Mouse (Mus musculus): ENCODE results near the gene Cox20. TPM values are rescaled to one million over a fixed set of nuclear protein-coding genes. Genes with fewer than 3 reads are reported as not detected.

Gene Cox20
- total and polyA plus RNA-seq, 3 experiments: 9.9 to 26.0 (median 19.1) TPM

GRCm38 (mm10) chr1:178310128-178310527, 8.8 kb upstream of the Cox20 start:
- DNase-seq (ENCODE audit: extremely low read depth): no peak
- H3K36me3 ChIP-seq (replicated peaks in 1 of 2; ENCODE audit: control insufficient read depth in 1 of 2, insufficient read depth in 1 of 2, low read length in 1 of 2): peaks cover 0 to 7% of the 10 kb centered on the region in 2 experiments
- H3K4me2 ChIP-seq (ENCODE audit: insufficient read depth, low read depth, poor library complexity, severe bottlenecking): no peak overlapping the region
- no peak overlapping the region for H3K4me3 ChIP-seq (replicated peaks in 1 of 3; ENCODE audit: low read depth in 2 of 3, low read length in 2 of 3, poor library complexity in 1 of 3)
- H3K9me3 ChIP-seq (replicated peaks; ENCODE audit: low read length): no peaks in the 10 kb centered on the region
- no peaks in the 10 kb centered on the region for H3K27me3 ChIP-seq (replicated peaks)
- H3K27ac ChIP-seq (ENCODE audit: insufficient read depth, low read depth): no peak overlapping the region
- H3K4me1 ChIP-seq (ENCODE audit: control insufficient read depth in 1 of 2, insufficient read depth in 2 of 2): no peaks in the 10 kb centered on the region
- in situ Hi-C loops (cut with MboI; ENCODE audit: low pct_ligation_motif_present, low pct_unique_long_range_greater_than_20kb, low sequenced_read_pairs): no loop called here
- dilution Hi-C loops (cut with MboI; ENCODE audit: extremely low pct_ligation_motif_present, extremely low pct_unique_long_range_greater_than_20kb, low sequenced_read_pairs): no loop called here
- TF ChIP-seq SMC3 (IDR thresholded peaks at IDR 0.05; ENCODE audit: low read depth, low read length): peak; percentile 25
- TF ChIP-seq ZNF384 (IDR thresholded peaks at IDR 0.05; ENCODE audit: low read depth, low read length): no peak
- TF ChIP-seq RAD21 (IDR thresholded peaks at IDR 0.05; ENCODE audit: low read depth, low read length): peak; percentile 26
- peak in 1 of 2 experiments; percentile 34; a peak in 2 of 4 replicates for TF ChIP-seq CTCF (conservative IDR thresholded peaks at IDR 0.05 in 1 of 2, IDR thresholded peaks at IDR 0.05 in 1 of 2; ENCODE audit: low read depth in 2 of 2, low read length in 2 of 2)
- TF ChIP-seq MXI1 (IDR thresholded peaks at IDR 0.05; ENCODE audit: low read depth, low read length): no peak
- TF ChIP-seq EP300 (IDR thresholded peaks at IDR 0.05; ENCODE audit: low read length): no peak
- H3K9ac ChIP-seq (ENCODE audit: insufficient read depth, low read depth): no peak overlapping the region
- H3K79me2 ChIP-seq (replicated peaks; ENCODE audit: control insufficient read depth, extremely low read depth, insufficient read depth, poor library complexity, severe bottlenecking): no peaks in the 10 kb centered on the region

- no peaks in the 10 kb centered on the region for H3K27me3 ChIP-seq (replicated peaks)
- peaks cover 0 to 9% of the 10 kb centered on the region in 2 experiments for H3K36me3 ChIP-seq (replicated peaks in 1 of 2; ENCODE audit: control insufficient read depth in 1 of 2, insufficient read depth in 1 of 2, low read length in 1 of 2)
- no peak overlapping the region for H3K4me2 ChIP-seq (ENCODE audit: insufficient read depth, low read depth, poor library complexity, severe bottlenecking)
- no peak overlapping the region for H3K9ac ChIP-seq (ENCODE audit: insufficient read depth, low read depth)
- dilution Hi-C loops (cut with MboI; ENCODE audit: extremely low pct_ligation_motif_present, extremely low pct_unique_long_range_greater_than_20kb, low sequenced_read_pairs): no loop called here
- no peaks in the 10 kb centered on the region for H3K79me2 ChIP-seq (replicated peaks; ENCODE audit: control insufficient read depth, extremely low read depth, insufficient read depth, poor library complexity, severe bottlenecking)
- peaks cover 0 to 8% of the 10 kb centered on the region in 2 experiments; a peak in 1 of 4 replicates for H3K4me1 ChIP-seq (ENCODE audit: control insufficient read depth in 1 of 2, insufficient read depth in 2 of 2)
- no peak for DNase-seq (ENCODE audit: extremely low read depth)
- no peaks in the 10 kb centered on the region for H3K9me3 ChIP-seq (replicated peaks; ENCODE audit: low read length)
- TF ChIP-seq MAFK (IDR thresholded peaks at IDR 0.05; ENCODE audit: insufficient replicate concordance, low read length) (peak; percentile 66; the same call in 1 of the 2 replicates), ELF1 (IDR thresholded peaks at IDR 0.05; ENCODE audit: low read depth, low read length) (no peak)
- H3K27ac ChIP-seq (ENCODE audit: insufficient read depth, low read depth): no peak overlapping the region
- in situ Hi-C loops (cut with MboI; ENCODE audit: low pct_ligation_motif_present, low pct_unique_long_range_greater_than_20kb, low sequenced_read_pairs): no loop called here
- H3K4me3 ChIP-seq (replicated peaks in 1 of 3; ENCODE audit: low read depth in 2 of 3, low read length in 2 of 3, poor library complexity in 1 of 3): no peak overlapping the region
These were observed 5.8 kb upstream of the Cox20 start for GRCm38 (mm10) chr1:178313039-178313597.

GRCm38 (mm10) chr1:178314236-178314635, 4.7 kb upstream of the Cox20 start:
- H3K27me3 ChIP-seq (replicated peaks): no peaks in the 10 kb centered on the region
- H3K4me2 ChIP-seq (ENCODE audit: insufficient read depth, low read depth, poor library complexity, severe bottlenecking): no peak overlapping the region
- H3K79me2 ChIP-seq (replicated peaks; ENCODE audit: control insufficient read depth, extremely low read depth, insufficient read depth, poor library complexity, severe bottlenecking): no peaks in the 10 kb centered on the region
- peaks cover 0 to 8% of the 10 kb centered on the region in 2 experiments; a peak in 1 of 4 replicates for H3K4me1 ChIP-seq (ENCODE audit: control insufficient read depth in 1 of 2, insufficient read depth in 2 of 2)
- TF ChIP-seq ETS1 (conservative IDR thresholded peaks at IDR 0.05; ENCODE audit: low read depth, low read length) (no peak), ZNF384 (IDR thresholded peaks at IDR 0.05; ENCODE audit: low read depth, low read length) (no peak), ZC3H11A (IDR thresholded peaks at IDR 0.05; ENCODE audit: low read depth, low read length) (no peak), IRF4 (IDR thresholded peaks at IDR 0.05; ENCODE audit: low read depth, low read length) (no peak), NELFE (IDR thresholded peaks at IDR 0.05; ENCODE audit: low read depth, low read length) (no peak), EP300 (IDR thresholded peaks at IDR 0.05; ENCODE audit: low read length) (no peak), POLR2AphosphoS2 (IDR thresholded peaks at IDR 0.05; ENCODE audit: low read depth, low read length) (no peak), POLR2A (IDR thresholded peaks at IDR 0.05; ENCODE audit: low read depth, low read length) (no peak), MXI1 (IDR thresholded peaks at IDR 0.05; ENCODE audit: low read depth, low read length) (no peak), GABPA (IDR thresholded peaks at IDR 0.05; ENCODE audit: insufficient replicate concordance, low read depth, low read length) (no peak)
- H3K4me3 ChIP-seq (replicated peaks in 1 of 3; ENCODE audit: low read depth in 2 of 3, low read length in 2 of 3, poor library complexity in 1 of 3): no peak overlapping the region
- no peak overlapping the region for H3K9ac ChIP-seq (ENCODE audit: insufficient read depth, low read depth)
- no peaks in the 10 kb centered on the region for H3K9me3 ChIP-seq (replicated peaks; ENCODE audit: low read length)
- dilution Hi-C loops (cut with MboI; ENCODE audit: extremely low pct_ligation_motif_present, extremely low pct_unique_long_range_greater_than_20kb, low sequenced_read_pairs) (no loop called here), in situ Hi-C loops (cut with MboI; ENCODE audit: low pct_ligation_motif_present, low pct_unique_long_range_greater_than_20kb, low sequenced_read_pairs) (no loop called here)
- H3K27ac ChIP-seq (ENCODE audit: insufficient read depth, low read depth): no peak overlapping the region
- no peak for DNase-seq (ENCODE audit: extremely low read depth)
- peaks cover 0 to 9% of the 10 kb centered on the region in 2 experiments for H3K36me3 ChIP-seq (replicated peaks in 1 of 2; ENCODE audit: control insufficient read depth in 1 of 2, insufficient read depth in 1 of 2, low read length in 1 of 2)

Measured in CH12.LX (cell line).